ENCODE assay signal across 9 mouse cellular contexts in the genomic region with DNA sequence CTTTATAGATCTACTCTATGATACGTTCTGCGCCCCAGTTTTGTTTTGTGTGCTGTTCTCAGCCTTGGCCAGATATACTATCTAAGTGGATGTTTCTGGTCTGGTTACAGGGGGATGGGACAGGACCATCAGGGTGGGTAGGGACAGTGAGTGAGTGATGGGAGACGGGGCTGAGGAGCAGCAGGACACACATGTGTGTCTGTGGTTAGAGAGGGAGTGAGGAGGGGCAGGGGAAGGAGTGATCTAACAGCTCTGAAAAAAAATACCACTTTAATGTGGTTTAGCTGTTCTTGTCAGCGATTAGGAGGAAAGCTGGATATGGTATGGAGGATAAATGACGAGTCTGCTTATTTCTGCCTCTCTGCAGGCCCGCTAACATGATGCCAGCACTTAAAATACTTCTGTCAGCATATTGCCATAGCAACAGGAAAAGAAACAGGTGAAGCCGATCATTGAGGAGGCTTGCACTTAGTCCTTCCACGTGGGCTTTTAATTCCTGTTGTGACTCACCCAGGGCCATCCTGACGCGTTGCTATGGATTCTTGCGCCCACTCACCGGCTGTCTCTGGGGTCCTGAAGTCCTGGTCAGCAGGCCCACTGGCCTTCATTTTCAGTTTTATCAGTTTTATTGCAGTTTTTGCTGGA. TPM values are rescaled to one million over a fixed set of nuclear protein-coding genes. Genes with fewer than 3 reads are reported as not detected.
DNase-seq lines count a peak whose midpoint lies in the region.
"Had no signal": no experiment of that assay in that cellular context is flagged by ENCODE, and none has a peak within 500 bp of the region (broad histone marks: within the 10 kb centered on the region; RNA-seq: fewer than 3 reads in every experiment).

No protein-coding gene starts in this region.

- peak; percentile 6 for DNase-seq in adrenal gland, adult 2 months
- DNase-seq in adrenal gland, postnatal 25 days = no peak
- DNase-seq in retina, postnatal 1 day = peak; percentile 14
- no peak for DNase-seq in retina, embryonic 14.5 days (ENCODE audit: low spot score)
- peak; percentile 45 to 48 for DNase-seq in layer of hippocampus, postnatal 36 days
- DNase-seq in right cerebral cortex, postnatal 36 days (ENCODE audit: low spot score in 2 of 2) = peak; percentile 72 to 74
- no peak for DNase-seq in kidney, adult 9 months
- no peak for DNase-seq in embryo, embryonic 10 days (ENCODE audit: low spot score)

RNA-seq across cellular contexts. Expression of a gene that starts 25.4 kb away (rescaled TPM):
- under 1 TPM; 0.32 to 0.48 TPM for total RNA-seq in adrenal gland, adult 2 months (2021)
- 0.41 and 0.45 TPM in 2 replicates for polyA plus RNA-seq in adrenal gland, adult 2 months (2012; rRNA removed)
- total RNA-seq in adrenal gland, postnatal 25 days (2021) = 0.18 TPM in 1 of 2 replicates, not detected in the other
- total RNA-seq in layer of hippocampus, postnatal 36 days (2021) = not detected
- polyA plus RNA-seq: limb, embryonic 12.5 days had no signal

RNA-seq across cellular contexts. Expression of a gene that starts 39.5 kb away (rescaled TPM):
- total RNA-seq in adrenal gland, adult 2 months (2021) = 1 to 10 TPM; 2.2 to 4.0 TPM
- polyA plus RNA-seq in adrenal gland, adult 2 months (2012; rRNA removed) = 3.5 and 3.8 TPM in 2 replicates
- total RNA-seq in adrenal gland, postnatal 25 days (2021) = 2.7 and 3.6 TPM in 2 replicates
- under 1 TPM; 0.65 to 0.91 TPM for total RNA-seq in layer of hippocampus, postnatal 36 days (2021)

Comparison
In these comparisons a context has a peak if more than half of its experiments do, and no peak if none do; other contexts are left out.
1. DNase-seq: peak in adrenal gland, adult 2 months (single experiment), retina, postnatal 1 day (single experiment), layer of hippocampus, postnatal 36 days (2 of 2) and right cerebral cortex, postnatal 36 days (2 of 2); none in adrenal gland, postnatal 25 days (single experiment), retina, embryonic 14.5 days (single experiment), kidney, adult 9 months (single experiment) and embryo, embryonic 10 days (single experiment).